Mouse (Mus musculus) brown adipose tissue, adult 24 weeks (tissue): ENCODE data around the gene Tmem256. TPM values are rescaled to one million over a fixed set of nuclear protein-coding genes. Genes with fewer than 3 reads are reported as not detected.
A peak's percentile ranks its signal among the peaks of the same experiment; 100 is the strongest.

Experiments used
- H3K27ac ChIP-seq: fragments of 200-500 bp; replicated peaks from 2 replicates; pipeline ENCODE4 v1.5.1; 2012; ENCODE audit warnings: low read depth, mild to moderate bottlenecking, low read length
- H3K4me1 ChIP-seq: fragments of 200-500 bp; 2 replicates; pipeline ENCODE4 v1.6.1; 2012; ENCODE audit warnings: low read length, mixed read lengths; ENCODE audit not compliant: control insufficient read depth, insufficient read depth, insufficient read length
- H3K4me3 ChIP-seq: fragments of 200-500 bp; 2 replicates; pipeline ENCODE4 v1.5.1; 2012; ENCODE audit warnings: low read depth, mild to moderate bottlenecking, low read length, moderate library complexity; ENCODE audit not compliant: insufficient read depth
- polyA plus RNA-seq: library from polyadenylated mRNA; stranded (reverse); fragments of >200 nt; gene quantifications from 2 replicates; pipeline ENCODE4 v1.2.4, GENCODE M21; 2012; ENCODE audit not compliant: missing spikeins, insufficient read depth, insufficient read length

Gene Tmem256
- polyA plus RNA-seq, result 206 and 248 TPM in 2 replicates

DNA sequence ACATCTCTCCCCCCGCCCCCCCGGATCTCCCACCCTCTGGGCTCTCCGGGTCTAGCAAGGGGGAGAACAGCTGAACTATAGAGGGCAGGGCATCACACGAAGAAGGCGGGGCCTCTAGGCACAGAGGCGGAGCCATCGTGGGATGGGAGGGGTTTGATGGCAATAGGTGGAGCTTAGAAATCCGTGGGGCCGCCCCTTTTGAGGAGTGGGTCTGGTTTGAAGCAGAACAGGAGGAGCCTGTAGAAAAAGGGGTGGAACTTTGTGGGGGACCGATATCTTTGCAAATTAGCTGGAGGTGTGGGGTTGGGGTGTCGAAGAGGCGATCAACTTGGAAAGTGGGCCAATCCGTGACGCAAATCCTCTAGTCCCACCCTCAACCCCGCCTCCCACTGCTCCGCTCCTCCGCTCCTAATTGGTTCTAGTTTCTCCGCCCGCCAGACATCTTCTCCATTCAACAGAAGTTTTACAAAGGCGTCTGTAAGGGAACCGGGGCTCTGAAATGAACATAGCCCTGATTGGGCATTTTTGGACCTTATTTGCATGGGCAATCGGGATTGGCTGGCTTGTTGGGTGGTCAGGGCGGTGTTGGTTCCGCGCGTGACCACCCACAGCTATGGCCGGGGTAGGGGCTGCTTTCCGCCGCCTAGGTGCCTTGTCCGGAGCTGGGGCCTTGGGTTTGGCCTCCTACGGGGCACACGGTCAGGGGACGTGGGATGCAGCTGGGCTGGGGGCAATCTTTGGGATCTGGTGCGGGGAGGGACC, at the start of gene Tmem256:
TSS of gene Tmem256 (plus strand) at position 563 of the 762 bp plus-strand sequence.
- peak within 1 kb of the TSS; percentile 79 for H3K4me3 ChIP-seq
- no peaks in the 10 kb centered on the region for H3K4me1 ChIP-seq
- peak within 1 kb of the TSS; percentile 76 for H3K27ac ChIP-seq

DNA sequence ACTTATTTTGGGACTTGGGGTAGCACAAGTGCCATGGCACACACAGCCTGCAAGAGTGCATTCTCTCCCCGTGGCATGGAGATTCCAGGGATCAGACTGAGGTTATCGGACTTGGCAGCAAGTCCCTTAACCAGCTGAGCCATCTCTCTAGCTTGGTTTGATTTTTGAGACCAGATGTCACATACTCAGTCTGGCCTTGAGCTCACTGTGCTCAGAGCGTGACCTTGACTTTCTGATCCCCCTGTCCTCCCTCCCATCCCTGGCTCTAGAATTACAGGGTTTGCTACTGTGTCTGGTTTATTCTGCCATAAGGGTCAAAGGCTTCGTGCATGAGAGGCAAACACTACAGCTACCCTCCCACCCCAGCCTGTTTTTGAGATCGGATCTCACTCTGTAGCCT, 48.9 kb upstream of the Tmem256 start:
- H3K4me3 ChIP-seq, result no peak overlapping the region
- H3K27ac ChIP-seq, result no peak overlapping the region
- 0 out of 2 replicates have a peak, but pooled peaks cover 3% of the 10 kb centered on the region for H3K4me1 ChIP-seq

DNA sequence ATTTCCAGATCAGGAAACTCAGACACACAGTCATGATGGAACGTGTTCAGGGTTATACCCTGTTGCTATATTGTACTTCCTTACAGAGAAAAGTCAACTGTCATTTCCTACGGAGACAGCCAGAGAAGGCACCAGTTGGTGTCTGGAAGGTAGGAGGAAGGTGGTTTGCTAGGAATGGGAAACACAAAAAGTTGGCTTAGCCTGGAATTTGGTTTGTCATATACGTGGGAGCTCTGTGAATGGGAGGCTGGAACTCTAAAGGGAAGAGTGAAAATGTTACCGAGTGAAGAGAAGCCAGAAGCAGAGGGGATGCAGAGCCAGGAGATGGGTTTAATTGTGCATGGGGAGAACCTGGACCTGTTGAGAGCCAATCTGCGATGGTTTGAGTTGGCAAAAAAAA, 46.9 kb upstream of the Tmem256 start:
- H3K27ac ChIP-seq, result no peak overlapping the region
- H3K4me3 ChIP-seq, result no peak overlapping the region
- H3K4me1 ChIP-seq, result no peaks in the 10 kb centered on the region

DNA sequence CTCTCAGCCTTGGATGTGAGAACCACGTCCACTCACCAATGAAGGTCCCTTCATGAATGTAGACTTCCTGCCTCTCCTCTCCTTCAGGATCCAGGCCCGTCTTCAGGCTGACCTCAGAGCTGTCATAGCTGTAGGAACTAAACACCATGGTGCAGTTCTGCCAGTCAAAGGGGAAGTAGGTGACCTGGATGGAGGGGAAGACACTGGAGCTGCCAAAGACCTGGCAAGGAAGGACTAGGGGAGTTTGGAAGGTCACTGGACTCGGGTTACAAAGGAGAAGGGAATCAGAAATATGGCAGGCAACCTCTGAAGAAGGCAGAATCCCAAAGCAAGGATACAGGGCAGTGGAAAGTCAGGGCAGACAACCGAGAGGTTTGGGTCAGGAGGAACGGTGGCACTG, 44.9 kb upstream of the Tmem256 start:
- Histone ChIP-seq H3K4me1 (no peaks in the 10 kb centered on the region), H3K27ac (no peak overlapping the region), H3K4me3 (no peak overlapping the region)

DNA sequence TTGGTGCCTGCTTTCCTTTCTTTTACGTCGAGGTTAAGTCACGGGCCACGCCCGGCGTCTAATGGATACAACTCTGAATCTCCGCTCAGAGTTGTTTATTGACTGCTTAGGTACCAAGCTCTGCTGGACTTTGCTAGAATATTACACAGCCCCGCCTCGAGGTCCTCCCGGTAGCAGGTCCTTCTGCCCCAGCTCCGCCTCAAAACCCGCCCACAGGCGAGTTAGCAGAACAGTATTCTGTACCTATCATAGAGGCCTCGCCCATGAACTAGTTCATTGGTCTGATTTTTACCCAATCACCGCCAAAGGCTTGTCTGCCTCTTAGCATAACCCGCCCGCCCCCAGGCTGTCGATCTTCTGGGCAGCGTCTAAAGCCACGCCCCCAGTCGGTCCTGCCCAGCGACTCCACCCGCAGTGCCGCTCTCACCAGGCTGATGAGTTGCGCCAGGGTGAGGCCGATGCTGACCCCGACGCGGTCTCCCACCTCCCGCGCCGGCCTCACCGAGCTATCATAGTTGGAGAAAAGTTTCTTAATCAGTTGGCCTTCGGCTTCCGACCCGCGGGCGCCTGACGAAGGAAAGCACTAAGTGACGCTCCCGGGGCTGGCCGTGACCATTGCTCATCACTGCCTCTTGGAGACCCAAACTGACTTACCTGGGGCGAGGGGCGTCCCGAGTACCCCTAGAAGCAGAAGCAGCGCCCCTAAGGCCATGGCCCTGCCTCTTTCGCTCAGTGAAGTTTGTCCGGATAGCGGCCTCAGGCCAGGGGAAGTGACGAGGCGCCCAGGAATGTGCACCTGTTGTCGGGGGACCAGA, 42.9 kb upstream of the Tmem256 start, which contains the start of gene Chrnb1:
TSS of gene Chrnb1 (minus strand) at position 776 of the 815 bp plus-strand sequence.
- peak within 1 kb of the TSS; percentile 91 for H3K27ac ChIP-seq
- no peaks in the 10 kb centered on the region; the same call in 1 of the 2 replicates for H3K4me1 ChIP-seq
- H3K4me3 ChIP-seq, result peak within 1 kb of the TSS; percentile 68

DNA sequence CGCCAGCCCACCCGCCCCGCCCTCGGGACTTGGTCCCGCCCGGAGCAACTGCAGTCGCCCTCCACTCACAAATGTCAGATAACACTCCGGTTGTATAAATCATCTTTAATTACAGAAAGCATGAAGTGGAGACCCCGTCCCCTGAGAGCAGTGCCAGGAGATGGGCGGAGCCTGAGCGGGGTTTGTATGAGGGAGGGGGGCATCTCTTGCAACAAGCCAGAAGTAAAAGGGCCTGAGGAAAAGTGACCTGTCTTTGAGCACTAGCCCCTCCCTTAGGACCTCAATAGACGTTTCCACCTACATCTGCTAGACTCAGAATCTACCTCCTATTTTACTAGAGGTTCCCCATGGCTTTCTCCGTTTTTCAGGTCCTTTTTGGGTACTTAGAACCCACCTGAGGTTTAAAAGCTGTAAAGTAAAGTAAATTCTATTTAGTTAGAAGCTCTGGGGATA, 42.3 kb upstream of the Tmem256 start:
- H3K4me3 ChIP-seq, result peak overlapping the region; percentile 38
- peaks cover under 1% of the 10 kb centered on the region; the same call in 1 of the 2 replicates for H3K4me1 ChIP-seq
- H3K27ac ChIP-seq, result no peak overlapping the region

DNA sequence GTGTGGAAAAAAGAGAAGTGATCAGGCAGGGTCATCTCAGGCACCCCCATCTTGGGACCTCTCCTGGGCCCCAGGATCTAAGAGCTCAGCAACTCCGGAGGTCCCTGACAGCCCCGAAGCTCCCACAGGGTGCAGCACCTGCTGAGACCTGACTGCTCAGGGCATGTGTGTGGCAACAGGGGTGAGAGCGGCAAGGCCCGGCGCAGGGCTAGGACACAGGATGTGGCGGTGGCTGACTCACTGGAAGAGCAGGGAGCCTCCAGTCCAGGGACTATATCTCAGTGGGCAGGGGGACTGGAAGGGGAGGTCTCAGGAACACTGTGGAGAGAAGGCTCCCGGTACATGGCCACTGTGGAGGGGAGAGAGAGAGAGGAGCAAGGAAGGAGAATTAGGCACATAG, 40.4 kb upstream of the Tmem256 start:
- Histone ChIP-seq H3K4me1 (peaks cover 9% of the 10 kb centered on the region), H3K27ac (no peak overlapping the region), H3K4me3 (no peak overlapping the region)

DNA sequence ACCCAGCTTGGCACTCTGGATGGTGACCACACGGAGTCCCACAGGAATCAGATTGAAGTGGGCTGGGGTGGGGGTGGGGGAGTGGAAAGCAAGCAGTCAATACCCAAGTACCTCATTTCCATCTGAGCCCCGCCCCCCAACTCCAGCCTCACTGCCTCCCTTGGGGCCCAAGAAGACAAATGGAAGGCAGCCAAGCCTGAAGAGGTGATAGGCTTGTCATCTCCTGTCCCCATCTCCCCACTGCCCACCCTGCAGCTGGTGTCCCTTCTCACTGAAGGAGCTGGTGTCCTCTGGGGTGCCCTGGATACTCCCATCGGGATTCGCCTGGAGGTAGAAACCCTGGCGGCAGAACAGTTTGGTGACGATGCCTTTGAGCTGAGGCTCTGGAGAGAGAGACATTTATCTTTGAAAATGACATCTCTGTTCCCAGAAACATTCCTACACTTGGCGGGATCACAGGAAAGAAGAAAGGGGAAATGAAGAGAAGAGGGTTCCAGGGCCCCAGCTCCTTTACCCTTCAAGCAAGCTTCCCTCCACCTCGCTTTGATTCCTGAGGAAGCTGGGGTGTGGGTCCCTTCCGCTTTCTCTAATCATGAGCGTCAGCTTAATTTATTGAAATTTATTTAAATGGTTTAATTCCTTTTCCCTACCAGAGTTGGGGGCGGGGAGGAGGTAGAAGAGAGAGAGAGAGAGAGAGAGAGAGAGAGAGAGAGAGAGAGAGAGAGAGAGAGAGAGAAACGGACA, 38.7 kb upstream of the Tmem256 start:
- Histone ChIP-seq H3K4me3 (no peak overlapping the region), H3K4me1 (peaks cover 9% of the 10 kb centered on the region), H3K27ac (no peak overlapping the region)

DNA sequence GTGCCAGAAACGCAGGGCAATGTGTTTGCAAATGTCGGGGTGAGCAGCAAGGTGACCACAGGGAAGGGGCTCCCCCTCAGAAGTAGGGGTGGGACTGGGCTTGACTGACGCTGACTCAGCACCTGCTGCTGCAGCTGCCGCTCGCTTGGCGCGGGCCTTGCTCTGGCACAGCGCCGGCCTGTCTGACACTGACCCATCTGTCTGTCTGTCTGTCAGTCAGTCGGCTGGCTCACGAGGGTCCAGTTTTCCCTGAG, 38.2 kb upstream of the Tmem256 start:
- Histone ChIP-seq H3K27ac (no peak overlapping the region), H3K4me1 (peaks cover 9% of the 10 kb centered on the region), H3K4me3 (no peak overlapping the region)

DNA sequence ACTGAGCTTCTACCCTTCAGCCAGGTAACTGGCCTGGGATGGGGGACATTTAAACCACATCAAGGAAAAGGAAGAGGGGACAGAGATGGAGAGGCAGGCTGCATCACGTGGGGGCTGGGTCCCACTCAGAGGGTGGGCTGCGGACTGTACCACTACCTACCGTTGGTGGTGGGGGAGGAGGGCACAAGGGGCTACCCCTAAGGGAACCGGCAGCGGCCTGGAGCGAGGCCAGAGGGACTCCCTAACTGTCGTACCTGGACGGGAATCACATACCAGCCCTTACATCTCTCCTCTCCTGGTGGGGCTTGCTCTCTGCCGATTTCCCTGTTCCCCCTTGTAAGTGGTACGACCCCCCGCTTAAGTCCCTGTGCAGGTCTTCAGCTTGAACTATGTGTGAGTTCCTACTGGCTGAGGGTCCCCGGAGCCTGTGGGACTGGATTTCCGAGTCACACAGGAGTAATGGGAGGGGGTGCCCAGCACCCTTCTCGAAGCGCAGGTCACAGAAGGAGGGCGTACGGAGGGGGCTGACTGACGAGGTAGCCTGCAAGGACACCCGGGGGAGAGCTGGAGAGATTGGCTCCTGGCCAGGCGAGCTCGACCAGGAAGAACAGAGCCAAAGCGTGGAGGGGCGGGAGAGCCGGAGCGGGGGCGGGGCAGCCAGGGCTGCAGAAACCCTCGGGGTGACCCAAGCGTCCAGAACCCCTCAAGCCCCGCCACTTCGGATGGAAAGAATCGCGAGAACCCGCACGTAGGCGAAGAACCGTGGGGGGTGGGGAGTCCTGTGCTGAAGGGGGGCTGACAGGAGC, 37.7 kb upstream of the Tmem256 start:
- Histone ChIP-seq H3K27ac (no peak overlapping the region), H3K4me1 (peaks cover 9% of the 10 kb centered on the region), H3K4me3 (peak overlapping the region; percentile 93)

DNA sequence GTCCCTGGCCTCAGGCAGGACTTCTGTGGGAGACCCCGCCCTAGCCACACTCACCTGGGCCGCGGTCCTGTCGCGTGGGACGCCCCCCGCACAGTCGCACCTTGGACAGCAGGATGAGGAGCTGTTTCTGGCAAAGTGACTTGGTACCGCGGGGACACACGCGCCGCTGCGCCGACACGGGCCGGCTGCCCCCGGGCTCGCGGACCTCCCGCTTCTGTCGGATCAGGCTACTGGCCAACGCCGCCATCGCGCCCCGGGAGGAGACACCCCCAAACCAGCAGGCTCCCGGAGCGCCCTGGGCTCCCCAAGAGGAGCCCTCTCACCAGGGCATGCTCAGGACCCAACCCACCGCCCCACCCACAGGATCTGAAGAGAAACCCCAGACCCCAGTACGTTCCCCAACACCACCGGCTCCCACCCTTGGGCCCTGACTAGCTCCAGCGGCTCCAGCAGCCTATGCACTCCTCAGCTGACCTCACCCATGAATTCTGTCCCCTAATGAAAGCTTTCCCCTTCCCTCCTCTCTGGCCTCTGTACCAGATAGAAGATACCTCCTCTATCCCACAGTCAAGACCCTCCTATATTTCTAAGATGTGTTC, 36.8 kb upstream of the Tmem256 start, which contains the start of gene Fgf11:
TSS of gene Fgf11 (minus strand) at position 479 of the 599 bp plus-strand sequence.
- peaks cover 9% of the 10 kb centered on the region for H3K4me1 ChIP-seq
- H3K27ac ChIP-seq, result no peak within 1 kb of the TSS

DNA sequence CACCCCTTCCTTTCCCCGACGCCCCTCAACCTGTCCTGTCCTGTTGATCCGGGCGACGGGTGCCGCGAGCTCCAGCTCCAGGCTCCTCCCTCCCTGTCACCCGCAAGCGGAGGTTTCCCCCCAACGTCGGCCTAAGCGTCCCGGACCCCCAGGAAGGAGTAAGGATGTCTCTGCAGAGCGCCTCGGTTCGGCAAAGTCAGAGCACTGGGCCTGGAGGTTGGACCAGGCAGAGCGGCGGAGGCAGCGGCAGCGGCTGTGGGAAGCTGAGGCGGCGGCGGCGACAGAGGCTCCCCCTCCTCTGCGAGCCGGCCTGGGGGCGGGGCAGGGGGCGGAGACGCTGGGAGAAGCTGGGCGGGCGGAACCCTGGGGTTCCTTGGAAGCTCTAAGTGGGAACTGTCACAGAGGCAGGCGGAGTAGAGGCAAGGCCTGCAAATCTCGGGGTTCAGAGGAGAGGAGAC, 35.6 kb upstream of the Tmem256 start:
- H3K27ac ChIP-seq, result no peak overlapping the region
- peak overlapping the region; percentile 93 for H3K4me3 ChIP-seq
- H3K4me1 ChIP-seq, result peaks cover 9% of the 10 kb centered on the region

More for the DNA sequence above, 36.8 kb upstream of the Tmem256 start, which contains the start of gene Fgf11:
- H3K4me3 ChIP-seq, result peak within 1 kb of the TSS; percentile 93

DNA sequence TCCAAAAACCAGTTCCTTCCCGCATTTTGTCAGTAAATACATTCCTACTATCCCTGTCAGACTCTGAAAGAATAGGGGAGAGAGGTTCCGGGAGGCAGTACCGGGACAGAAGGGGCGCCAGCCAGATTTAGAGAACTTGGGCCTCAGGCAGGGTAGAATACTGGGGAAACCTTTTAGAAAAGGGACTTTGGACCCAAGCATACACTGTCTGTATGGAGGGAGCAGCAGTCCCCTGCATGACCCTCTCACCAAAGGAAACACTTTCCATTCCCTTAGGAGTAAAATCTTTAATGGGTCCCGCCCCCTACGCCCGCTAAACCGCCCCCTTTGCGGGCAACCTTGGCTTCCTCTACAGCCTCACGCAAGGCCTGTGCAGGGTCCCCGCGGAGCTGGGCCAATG, 35.0 kb upstream of the Tmem256 start:
- Histone ChIP-seq H3K27ac (no peak overlapping the region), H3K4me1 (peaks cover 9% of the 10 kb centered on the region), H3K4me3 (peak overlapping the region; percentile 93)
